Mouse (Mus musculus): ENCODE measurements around the gene Adcy9.

The Adcy9 gene

GRCm38 (mm10) chr16:4419546-4420297 is 576 bp downstream of the Adcy9 start:
- intact Hi-C loops (cut with DNase I): loop anchor here (5.0 kb wide), 2 partner anchors 42 to 102 kb away; no protein-coding TSS in a partner anchor

GRCm38 (mm10) chr16:4418776-4419545 is 1.3 kb downstream of the Adcy9 start:
- intact Hi-C loops (cut with DNase I): loop anchor here (5.0 kb wide), 2 partner anchors 42 to 102 kb away; no protein-coding TSS in a partner anchor

DNA sequence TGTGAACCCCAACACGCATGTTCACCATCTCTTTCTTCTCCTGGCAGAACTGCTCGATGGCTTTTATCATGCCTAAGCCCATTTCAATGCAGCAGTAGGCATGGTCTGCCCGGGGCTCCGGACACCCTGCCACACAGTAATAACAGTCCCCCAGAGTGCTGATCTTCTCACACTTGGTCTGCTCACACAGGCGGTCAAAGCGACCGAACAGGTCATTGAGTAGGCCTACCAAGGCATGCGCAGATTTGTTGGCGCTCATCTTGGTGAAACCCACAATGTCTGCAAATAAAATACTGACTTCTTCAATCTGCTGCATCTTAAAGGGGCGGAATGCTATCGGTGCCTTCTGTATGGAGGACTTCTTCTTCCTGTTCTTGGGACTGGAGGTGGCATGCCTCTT is 2.2 kb downstream of the Adcy9 start:
- intact Hi-C loops (cut with DNase I): loop anchor here (5.0 kb wide), 2 partner anchors 41 to 101 kb away; no protein-coding TSS in a partner anchor

- intact Hi-C loops (cut with DNase I): loop anchor here (5.0 kb wide), 2 partner anchors 40 to 100 kb away; no protein-coding TSS in a partner anchor
Observed at GRCm38 (mm10) chr16:4417455-4417854, 2.8 kb downstream of the Adcy9 start.

DNA sequence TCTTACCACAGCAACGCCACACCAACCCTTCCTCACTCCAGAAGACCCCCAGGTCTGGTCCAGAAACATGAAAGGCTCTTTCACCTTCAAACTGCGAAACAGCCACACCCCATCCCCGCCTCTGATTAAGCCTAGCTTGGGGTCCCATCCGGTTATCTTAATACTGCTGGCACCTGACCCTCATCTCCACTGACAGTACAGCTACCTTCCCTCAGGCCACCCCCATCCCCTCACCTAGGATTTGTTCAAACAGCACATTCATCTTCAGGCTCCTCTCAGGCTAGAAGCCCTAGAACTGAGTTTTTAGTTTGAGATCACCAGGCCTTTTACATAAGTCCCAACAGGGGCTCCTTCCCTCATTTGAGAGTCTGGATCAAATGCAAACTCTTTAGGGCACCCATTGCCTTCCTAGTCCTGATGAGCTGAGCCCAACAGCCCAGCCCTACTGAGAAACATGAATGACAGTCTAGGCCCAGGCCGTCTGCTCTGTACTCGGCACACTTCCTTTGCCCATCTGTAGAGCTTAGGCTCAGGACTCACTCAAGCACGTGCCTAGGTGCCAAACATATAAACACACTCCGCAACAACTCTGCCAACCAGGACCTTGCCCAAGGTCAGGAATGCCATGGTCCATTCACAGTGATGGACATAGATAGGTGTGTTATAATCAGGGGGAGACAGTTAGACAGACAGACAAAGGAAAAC is 5.3 kb downstream of the Adcy9 start:
- intact Hi-C loops (cut with DNase I): loop anchor here (5.0 kb wide), 2 partner anchors 38 to 98 kb away; no protein-coding TSS in a partner anchor

DNA sequence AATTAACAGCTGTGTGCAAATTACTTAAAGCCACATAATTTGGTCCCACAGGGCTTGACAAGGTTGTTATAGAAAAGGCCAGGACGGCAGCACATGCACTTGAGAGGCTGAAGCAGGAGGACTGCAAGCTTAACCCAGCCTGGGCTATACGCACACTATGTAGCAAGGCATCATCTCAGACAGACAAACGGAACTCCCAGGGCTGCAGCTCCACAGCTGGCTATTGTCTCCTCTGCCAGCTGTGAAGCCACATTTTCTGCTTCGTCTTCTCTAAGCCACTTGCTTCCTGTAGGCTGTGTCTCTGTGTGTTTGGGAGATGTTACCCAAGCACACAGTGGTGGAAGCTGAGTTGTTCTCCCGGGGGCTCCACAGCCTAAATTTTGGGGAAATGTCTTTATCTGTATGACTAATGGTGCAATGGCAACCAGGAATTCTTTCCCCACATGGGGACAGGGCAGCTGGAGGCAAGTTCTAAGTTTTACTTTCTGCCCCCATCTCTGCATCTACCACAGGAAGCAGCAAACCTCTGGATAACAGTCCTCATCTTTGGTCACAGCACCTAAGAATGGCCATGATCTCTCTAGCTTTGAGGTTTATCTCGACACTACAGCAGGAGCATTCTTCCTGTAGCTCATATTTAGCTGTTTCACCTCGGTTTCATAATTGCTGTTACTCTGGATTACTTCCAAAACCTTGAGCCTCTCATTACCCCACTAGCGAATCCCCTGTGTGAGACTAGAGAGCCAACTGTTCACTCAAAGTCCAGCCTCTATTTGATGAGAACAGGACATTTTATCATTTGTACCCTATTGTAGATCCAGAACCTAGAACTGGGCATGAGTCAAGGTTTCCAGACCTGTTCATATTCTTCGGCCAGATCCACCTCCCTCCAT is 6.1 kb downstream of the Adcy9 start:
- intact Hi-C loops (cut with DNase I): no loop called here

DNA sequence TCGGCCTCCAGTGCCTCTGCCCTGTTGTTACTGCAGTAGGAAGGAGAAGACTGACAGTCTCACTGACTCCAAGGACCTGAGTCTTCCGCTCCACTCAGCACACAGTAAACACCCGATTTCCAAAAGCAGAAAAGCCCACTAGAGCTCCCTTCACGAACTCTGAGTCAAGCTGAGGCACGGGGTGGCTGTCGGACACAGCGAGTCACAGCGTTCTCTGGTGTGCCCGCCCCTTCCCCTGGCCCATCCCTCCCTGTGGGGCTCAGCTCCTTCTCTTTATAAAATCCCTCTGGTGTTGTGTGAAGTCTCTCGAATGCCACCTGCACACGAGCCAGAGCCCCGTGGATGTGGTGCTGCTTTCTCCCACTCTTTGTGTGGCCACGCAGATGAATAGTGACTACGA is 7.0 kb downstream of the Adcy9 start:
- intact Hi-C loops (cut with DNase I): no loop called here

GRCm38 (mm10) chr16:4412298-4412697 is 8.0 kb downstream of the Adcy9 start:
- intact Hi-C loops (cut with DNase I): no loop called here

- intact Hi-C loops (cut with DNase I): no loop called here
Observed at GRCm38 (mm10) chr16:4411296-4411695, 9.0 kb downstream of the Adcy9 start.

- intact Hi-C loops (cut with DNase I): no loop called here
Observed at GRCm38 (mm10) chr16:4407536-4407935, 12.8 kb downstream of the Adcy9 start.

DNA sequence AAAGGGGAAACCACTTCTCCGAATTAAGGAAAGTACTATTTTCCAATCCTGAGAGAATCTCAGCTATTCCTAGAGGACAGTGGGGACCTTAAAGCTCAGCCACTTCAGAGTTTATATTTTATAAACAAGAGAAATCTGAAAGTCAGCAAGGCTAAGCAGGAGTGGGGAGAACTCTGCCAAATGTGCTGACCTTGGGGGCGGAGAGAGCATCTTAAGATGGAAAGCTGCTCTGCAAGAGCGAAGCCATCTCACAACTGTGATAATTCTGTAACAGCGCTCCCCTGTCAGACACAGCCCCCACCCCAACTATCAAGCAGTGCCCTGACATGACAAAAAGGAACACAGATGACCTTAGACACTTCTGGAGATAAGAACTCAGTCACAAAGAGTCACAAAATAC is 13.6 kb downstream of the Adcy9 start:
- intact Hi-C loops (cut with DNase I): no loop called here

DNA sequence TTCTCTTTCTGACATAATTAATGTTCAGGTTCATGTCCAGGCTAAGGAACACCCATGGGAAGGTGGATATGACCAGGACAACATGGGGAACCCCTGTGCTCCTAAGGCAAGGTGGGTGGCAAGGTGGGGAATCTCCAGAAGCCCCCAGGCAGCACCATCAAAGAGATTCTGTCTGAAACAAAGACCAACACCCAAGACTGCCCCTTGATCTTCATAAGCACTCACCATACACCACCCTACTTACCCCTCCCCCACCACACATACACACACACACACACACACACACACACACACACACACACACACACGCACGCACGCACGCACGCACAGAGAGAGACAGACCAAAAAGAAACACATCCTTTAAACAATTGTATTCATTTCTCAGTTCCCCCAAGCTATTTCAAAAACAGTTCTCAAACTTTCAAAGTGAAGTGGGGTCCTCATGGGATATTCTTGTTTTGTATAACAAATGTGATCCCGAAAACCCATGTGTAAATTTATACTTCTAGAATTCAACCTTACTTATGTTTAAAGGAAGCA is 14.2 kb downstream of the Adcy9 start:
- intact Hi-C loops (cut with DNase I): no loop called here

- intact Hi-C loops (cut with DNase I): no loop called here
Observed at GRCm38 (mm10) chr16:4404933-4405761, 15.2 kb downstream of the Adcy9 start.

DNA sequence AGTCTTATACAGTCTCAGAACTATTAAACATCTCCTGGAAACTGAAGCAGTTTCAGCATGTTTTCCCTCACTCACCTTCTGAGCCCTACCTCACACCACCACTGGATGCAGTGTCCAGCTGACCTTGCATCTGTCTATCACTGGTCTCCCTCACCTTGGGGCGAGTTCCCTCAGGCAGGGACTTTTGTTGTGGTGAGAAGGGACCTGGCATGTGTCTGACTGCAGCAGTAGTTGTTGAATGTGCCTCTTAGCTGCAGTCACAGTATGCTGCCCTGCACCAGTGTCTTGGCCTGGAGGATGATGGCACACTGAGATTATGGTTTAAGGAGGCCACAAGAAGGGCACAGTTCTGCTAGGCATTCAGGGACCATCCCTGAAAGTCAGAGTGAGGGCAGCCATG is 19.2 kb downstream of the Adcy9 start:
- intact Hi-C loops (cut with DNase I): no loop called here

GRCm38 (mm10) chr16:4399471-4400223 is 20.7 kb downstream of the Adcy9 start:
- intact Hi-C loops (cut with DNase I): no loop called here

DNA sequence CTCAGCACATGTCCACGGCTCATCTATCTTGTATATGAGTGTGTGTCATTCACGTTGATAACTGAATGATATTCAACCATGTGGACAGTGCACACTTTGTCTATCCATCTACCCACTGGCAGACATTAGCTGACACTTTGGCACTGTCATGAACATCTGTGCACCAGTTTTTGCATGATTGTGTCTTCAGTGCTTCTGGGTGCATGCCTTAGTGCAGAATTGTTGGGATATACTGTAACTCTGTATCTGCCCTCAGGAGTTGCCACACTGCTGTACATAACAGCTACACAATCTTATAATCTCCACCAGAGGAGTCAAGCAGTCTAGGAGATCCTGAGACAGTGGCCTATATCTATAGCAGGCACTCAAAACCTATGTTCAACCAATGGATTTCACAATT is 21.5 kb downstream of the Adcy9 start:
- intact Hi-C loops (cut with DNase I): no loop called here

GRCm38 (mm10) chr16:4397636-4398035 is 22.7 kb downstream of the Adcy9 start:
- intact Hi-C loops (cut with DNase I): no loop called here

GRCm38 (mm10) chr16:4395687-4396341 is 24.5 kb downstream of the Adcy9 start:
- intact Hi-C loops (cut with DNase I): no loop called here
